Mouse (Mus musculus) neural tube, embryonic 13.5 days (tissue): ENCODE measurements around the gene Gm8797. TPM values are rescaled to one million over a fixed set of nuclear protein-coding genes. Genes with fewer than 3 reads are reported as not detected.
A peak's percentile ranks its signal among the peaks of the same experiment; 100 is the strongest.
"Not testable (repeated sequence)": the region's sequence is repeated elsewhere in the genome, so short reads cannot be mapped to it uniquely, and the experiment has no call there.

Experiments used
- ATAC-seq: fragments of 200-750 bp; cut with Nextera tagmentation; 2 replicates; pipeline ENCODE4 v1.8.0; 2017; ENCODE audit warnings: low read depth, mild to moderate bottlenecking, moderate TSS enrichment, moderate library complexity
- H3K27ac ChIP-seq: fragments of 300-500 bp; sonication (generic); replicated peaks from 2 replicates; pipeline ENCODE4 v1.5.1; 2015; ENCODE audit warnings: moderate library complexity, mild to moderate bottlenecking, inconsistent platforms
- H3K27me3 ChIP-seq: fragments of 300-500 bp; sonication (generic); 2 replicates; pipeline ENCODE4 v1.6.1; 2015; ENCODE audit warnings: mild to moderate bottlenecking, inconsistent platforms
- H3K36me3 ChIP-seq: fragments of 300-500 bp; sonication (generic); 2 replicates; pipeline ENCODE4 v1.6.1; 2015; ENCODE audit warnings: mild to moderate bottlenecking, inconsistent platforms
- H3K4me1 ChIP-seq: fragments of 300-500 bp; sonication (generic); replicated peaks from 2 replicates; pipeline ENCODE4 v1.6.1; 2015; ENCODE audit warnings: inconsistent platforms
- H3K4me2 ChIP-seq: fragments of 300-500 bp; sonication (generic); 2 replicates; pipeline ENCODE4 v1.6.1; 2015; ENCODE audit warnings: inconsistent platforms, mild to moderate bottlenecking, moderate library complexity
- H3K4me3 ChIP-seq: fragments of 300-500 bp; sonication (generic); 2 replicates; pipeline ENCODE4 v1.5.1; 2015; ENCODE audit warnings: mild to moderate bottlenecking, inconsistent platforms
- H3K9ac ChIP-seq: fragments of 300-500 bp; sonication (generic); 2 replicates; pipeline ENCODE4 v1.6.1; 2015; ENCODE audit warnings: moderate library complexity, mild to moderate bottlenecking, inconsistent platforms
- H3K9me3 ChIP-seq: fragments of 300-500 bp; sonication (generic); 2 replicates; pipeline ENCODE4 v1.6.1; 2016; ENCODE audit warnings: inconsistent platforms
- WGBS: fragments of 180-500 bp; shearing (Covaris S2); methylation state at CpG from one replicate; pipeline ENCODE4 v1.1.7; 2015; 5-methylcytosine and 5-hydroxymethylcytosine counted together
- polyA plus RNA-seq: library from polyadenylated mRNA; unstranded; fragments of >200 nt; fragmentation: Nextera tagmentation; extraction: Ambion mirVana; gene quantifications from 2 replicates; pipeline ENCODE4 v1.2.1, GENCODE M21; 2015

Gm8797 gene
- 18.3 and 25.0 TPM in 2 replicates for polyA plus RNA-seq

- WGBS, result 95% methylated on average over 9 of the region's 9 CpGs
- not testable (repeated sequence) for H3K4me1 ChIP-seq, H3K4me2 ChIP-seq, H3K9me3 ChIP-seq, H3K36me3 ChIP-seq, H3K9ac ChIP-seq, H3K27ac ChIP-seq, H3K4me3 ChIP-seq, ATAC-seq, H3K27me3 ChIP-seq
Observed at GRCm38 (mm10) chr3:5750506-5750905, at the start of gene Gm8797. TSS of gene Gm8797 (plus strand) at chr3:5750806.

GRCm38 (mm10) chr3:5714481-5714880 is 36.1 kb upstream of the Gm8797 start:
- Histone ChIP-seq H3K4me1 (no peaks in the 10 kb centered on the region), H3K9ac (no peak overlapping the region), H3K4me2 (no peak overlapping the region), H3K27me3 (no peaks in the 10 kb centered on the region), H3K27ac (no peak overlapping the region), H3K36me3 (no peaks in the 10 kb centered on the region), H3K4me3 (no peak overlapping the region), H3K9me3 (no peaks in the 10 kb centered on the region)
- no peak for ATAC-seq

- H3K9ac ChIP-seq, result no peak overlapping the region
- H3K27me3 ChIP-seq, result no peaks in the 10 kb centered on the region
- H3K4me3 ChIP-seq, result no peak overlapping the region
- no peaks in the 10 kb centered on the region for H3K9me3 ChIP-seq
- no peaks in the 10 kb centered on the region for H3K36me3 ChIP-seq
- no peak overlapping the region for H3K27ac ChIP-seq
- H3K4me1 ChIP-seq, result no peaks in the 10 kb centered on the region
- H3K4me2 ChIP-seq, result no peak overlapping the region
- no peak for ATAC-seq
Observed at GRCm38 (mm10) chr3:5732931-5733330, 17.7 kb upstream of the Gm8797 start.

- Histone ChIP-seq H3K9me3 (no peaks in the 10 kb centered on the region), H3K9ac (no peak overlapping the region), H3K4me3 (no peak overlapping the region), H3K4me2 (0 out of 2 replicates have a peak overlapping the region, but pooled peaks have one; percentile 11), H3K27ac (peak overlapping the region; percentile 14), H3K4me1 (peaks cover 9% of the 10 kb centered on the region), H3K36me3 (no peaks in the 10 kb centered on the region), H3K27me3 (no peaks in the 10 kb centered on the region)
- peak; percentile 99 for ATAC-seq
- 16% methylated on average over 3 of the region's 3 CpGs for WGBS
Observed at GRCm38 (mm10) chr3:5754763-5755478, 4.3 kb downstream of the Gm8797 start.

GRCm38 (mm10) chr3:5766256-5766655 is 15.7 kb downstream of the Gm8797 start:
- ATAC-seq, result no peak
- Histone ChIP-seq H3K9ac (no peak overlapping the region), H3K4me2 (no peak overlapping the region), H3K36me3 (no peaks in the 10 kb centered on the region), H3K27me3 (no peaks in the 10 kb centered on the region), H3K27ac (no peak overlapping the region), H3K4me1 (no peaks in the 10 kb centered on the region), H3K4me3 (no peak overlapping the region), H3K9me3 (no peaks in the 10 kb centered on the region)
- 46% methylated on average over 3 of the region's 3 CpGs for WGBS

GRCm38 (mm10) chr3:5776894-5777293 is 26.3 kb downstream of the Gm8797 start:
- H3K9ac ChIP-seq, result no peak overlapping the region
- H3K4me1 ChIP-seq, result no peaks in the 10 kb centered on the region
- no peak overlapping the region for H3K4me2 ChIP-seq
- H3K27me3 ChIP-seq, result no peaks in the 10 kb centered on the region
- WGBS, result 90% methylated on average over 2 of the region's 2 CpGs
- no peaks in the 10 kb centered on the region for H3K9me3 ChIP-seq
- no peak overlapping the region for H3K4me3 ChIP-seq
- H3K27ac ChIP-seq, result no peak overlapping the region
- no peak for ATAC-seq
- H3K36me3 ChIP-seq, result no peaks in the 10 kb centered on the region
